Mouse (Mus musculus) forebrain, embryonic 12.5 days (tissue): ENCODE measurements around the gene Rhbdd1. TPM values are rescaled to one million over a fixed set of nuclear protein-coding genes. Genes with fewer than 3 reads are reported as not detected.
A peak's percentile ranks its signal among the peaks of the same experiment; 100 is the strongest.

ENCODE experiments used
- ATAC-seq: fragments of 200-750 bp; cut with Nextera tagmentation; 2 replicates; pipeline ENCODE4 v1.8.0; 2017; ENCODE audit warnings: moderate TSS enrichment; ENCODE audit not compliant: low FRiP score
- H3K27ac ChIP-seq: fragments of 300-500 bp; sonication (generic); 2 replicates; pipeline ENCODE4 v1.5.1; 2016; ENCODE audit warnings: mild to moderate bottlenecking
- H3K27me3 ChIP-seq: fragments of 300-500 bp; sonication (generic); 2 replicates; pipeline ENCODE4 v1.6.1; 2016; ENCODE audit warnings: mild to moderate bottlenecking
- H3K36me3 ChIP-seq: fragments of 300-500 bp; sonication (generic); replicated peaks from 2 replicates; pipeline ENCODE4 v1.6.1; 2016; ENCODE audit warnings: mild to moderate bottlenecking
- H3K4me1 ChIP-seq: fragments of 300-500 bp; sonication (generic); 2 replicates; pipeline ENCODE4 v1.6.1; 2016
- H3K4me2 ChIP-seq: fragments of 300-500 bp; sonication (generic); 2 replicates; pipeline ENCODE4 v1.6.1; 2016; ENCODE audit warnings: mild to moderate bottlenecking, moderate library complexity
- H3K4me3 ChIP-seq: fragments of 300-500 bp; sonication (generic); replicated peaks from 2 replicates; pipeline ENCODE4 v1.5.1; 2016; ENCODE audit warnings: mild to moderate bottlenecking
- H3K9ac ChIP-seq: fragments of 300-500 bp; sonication (generic); 2 replicates; pipeline ENCODE4 v1.6.1; 2016; ENCODE audit warnings: mild to moderate bottlenecking
- H3K9me3 ChIP-seq: fragments of 300-500 bp; sonication (generic); 2 replicates; pipeline ENCODE4 v1.6.1; 2016
- WGBS: fragments of 180-500 bp; shearing (Covaris S2); methylation state at CpG from one replicate; pipeline ENCODE4 v1.1.7; 2016; 5-methylcytosine and 5-hydroxymethylcytosine counted together
- polyA plus RNA-seq: library from polyadenylated mRNA; unstranded; fragments of >200 nt; fragmentation: Nextera tagmentation; extraction: Ambion mirVana; gene quantifications from 2 replicates; pipeline ENCODE4 v1.2.1, GENCODE M21; 2016

Rhbdd1 gene
- polyA plus RNA-seq, 1 experiment from 2014 or later: 8.9 TPM

DNA sequence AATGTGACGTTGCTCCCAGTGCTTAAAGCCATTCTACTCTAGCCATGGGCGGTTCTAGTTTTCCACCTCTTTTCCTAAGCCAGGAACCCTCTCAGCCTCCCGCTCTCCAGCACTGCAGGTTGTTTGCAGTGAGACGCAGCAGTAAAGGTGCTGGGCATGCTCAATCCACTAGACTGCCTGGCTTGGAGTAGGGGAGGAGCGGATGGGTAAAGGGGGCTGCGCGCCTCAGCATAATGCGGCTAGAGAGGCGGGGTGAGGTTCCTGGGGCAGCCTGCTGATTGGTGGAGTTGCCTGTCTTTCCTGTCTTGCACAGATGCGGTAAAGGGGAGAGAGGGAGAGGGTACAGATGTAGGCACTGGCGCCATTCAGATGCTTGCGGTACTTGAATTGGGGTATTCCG lies 23.5 kb upstream of the Rhbdd1 start:
- H3K9me3 ChIP-seq: no peaks in the 10 kb centered on the region
- peak overlapping the region; percentile 21 for H3K9ac ChIP-seq
- peaks cover 15% of the 10 kb centered on the region for H3K36me3 ChIP-seq
- peak overlapping the region; percentile 98; the same call in 1 of the 2 replicates for H3K27ac ChIP-seq
- H3K4me1 ChIP-seq: peaks cover 42% of the 10 kb centered on the region
- peak overlapping the region; percentile 64 for H3K4me3 ChIP-seq
- peaks cover 5% of the 10 kb centered on the region; the same call in 1 of the 2 replicates for H3K27me3 ChIP-seq
- WGBS: under 1% methylated on average over 13 of the region's 13 CpGs
- peak; percentile 74 for ATAC-seq
- H3K4me2 ChIP-seq: peak overlapping the region; percentile 85

DNA sequence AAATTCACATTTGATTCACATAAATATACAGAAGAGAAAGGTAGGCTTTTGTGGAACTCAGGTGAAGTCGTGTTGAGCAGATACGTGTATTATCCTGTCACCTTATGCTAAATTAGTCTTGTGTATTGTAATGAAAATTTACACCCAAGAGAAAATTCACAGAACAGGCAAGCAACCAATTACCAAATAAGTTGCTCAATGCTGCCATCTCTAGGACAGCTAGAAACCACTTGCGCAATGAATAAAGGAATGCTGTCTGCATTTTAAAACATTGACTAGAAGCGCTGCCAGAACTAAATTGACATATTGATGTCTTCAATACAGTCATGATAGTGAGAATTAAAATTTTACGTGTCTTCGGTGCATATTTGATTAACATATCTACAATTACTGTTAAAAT lies 22.1 kb upstream of the Rhbdd1 start:
- 16% methylated on average over 6 of the region's 6 CpGs for WGBS
- peaks cover 29% of the 10 kb centered on the region for H3K4me1 ChIP-seq
- no peak overlapping the region for H3K27ac ChIP-seq
- H3K4me3 ChIP-seq: no peak overlapping the region
- no peaks in the 10 kb centered on the region; the same call in 1 of the 2 replicates for H3K27me3 ChIP-seq
- H3K9me3 ChIP-seq: no peaks in the 10 kb centered on the region
- peaks cover 2% of the 10 kb centered on the region for H3K36me3 ChIP-seq
- no peak for ATAC-seq
- H3K4me2 ChIP-seq: no peak overlapping the region
- H3K9ac ChIP-seq: no peak overlapping the region

- no peak overlapping the region for H3K4me2 ChIP-seq
- WGBS: 43% methylated on average over 1 of the region's 1 CpGs
- no peak overlapping the region for H3K27ac ChIP-seq
- H3K4me3 ChIP-seq: no peak overlapping the region
- H3K9me3 ChIP-seq: no peaks in the 10 kb centered on the region
- H3K27me3 ChIP-seq: peaks cover 3% of the 10 kb centered on the region; the same call in 1 of the 2 replicates
- H3K36me3 ChIP-seq: no peaks in the 10 kb centered on the region
- H3K4me1 ChIP-seq: 0 out of 2 replicates have a peak, but pooled peaks cover 4% of the 10 kb centered on the region
- H3K9ac ChIP-seq: no peak overlapping the region
- no peak for ATAC-seq
Measured at GRCm38 (mm10) chr1:82298586-82298985, 17.7 kb upstream of the Rhbdd1 start.

DNA sequence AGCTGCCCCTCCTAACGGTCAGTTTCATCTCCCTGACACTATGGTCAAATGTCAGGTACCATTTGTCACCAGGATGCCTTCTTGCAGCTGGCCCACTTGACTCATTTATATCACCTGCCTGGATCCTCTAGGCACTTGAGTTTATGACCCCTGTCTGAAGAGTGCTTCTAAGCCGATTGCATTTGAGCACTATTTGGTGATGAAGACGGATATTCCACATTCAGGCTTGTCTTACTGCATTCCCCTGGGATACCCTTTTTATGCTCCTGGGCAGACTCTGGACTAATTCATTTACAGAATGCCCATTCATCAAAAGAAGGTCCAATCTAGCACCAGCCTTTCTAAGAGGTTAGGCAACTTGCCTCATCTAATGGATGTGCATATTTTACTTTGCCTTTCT lies 11.8 kb upstream of the Rhbdd1 start:
- no peak for ATAC-seq
- 89% methylated on average over 3 of the region's 3 CpGs for WGBS
- H3K9me3 ChIP-seq: no peaks in the 10 kb centered on the region
- H3K27me3 ChIP-seq: peaks cover 3% of the 10 kb centered on the region; the same call in 1 of the 2 replicates
- H3K36me3 ChIP-seq: no peaks in the 10 kb centered on the region
- H3K4me2 ChIP-seq: no peak overlapping the region
- H3K4me1 ChIP-seq: no peaks in the 10 kb centered on the region
- no peak overlapping the region for H3K27ac ChIP-seq
- no peak overlapping the region for H3K4me3 ChIP-seq
- H3K9ac ChIP-seq: no peak overlapping the region

DNA sequence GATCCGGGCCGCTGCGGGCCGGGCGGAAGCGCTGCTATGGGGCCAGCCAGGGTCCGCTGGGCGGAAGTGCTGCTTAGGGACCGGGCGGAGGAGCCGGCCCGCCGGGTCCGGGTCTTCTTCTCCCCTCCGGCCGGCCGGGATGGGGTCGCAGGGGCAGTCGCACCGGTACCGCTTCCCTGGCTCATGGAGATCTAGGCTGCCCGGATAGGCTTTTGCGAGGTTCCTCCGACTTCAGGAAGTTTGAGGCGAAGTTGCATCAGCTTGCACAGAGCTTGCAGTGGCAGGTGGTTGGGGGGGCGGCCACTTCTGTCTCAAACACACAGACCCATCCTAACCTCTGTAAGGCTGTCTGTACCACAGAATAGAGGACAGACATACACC lies 484 bp downstream of the Rhbdd1 start:
- H3K9ac ChIP-seq: peak overlapping the region; percentile 95
- 1% methylated on average over 23 of the region's 26 CpGs for WGBS
- H3K27me3 ChIP-seq: no peaks in the 10 kb centered on the region
- peak overlapping the region; percentile 75 for H3K4me2 ChIP-seq
- H3K4me1 ChIP-seq: peaks cover 27% of the 10 kb centered on the region
- ATAC-seq: no peak
- peak overlapping the region; percentile 90 for H3K4me3 ChIP-seq
- H3K36me3 ChIP-seq: no peaks in the 10 kb centered on the region
- H3K9me3 ChIP-seq: no peaks in the 10 kb centered on the region
- H3K27ac ChIP-seq: peak overlapping the region; percentile 98

GRCm38 (mm10) chr1:82320456-82320855 lies 4.2 kb downstream of the Rhbdd1 start:
- Histone ChIP-seq H3K4me1 (peaks cover 45% of the 10 kb centered on the region), H3K36me3 (no peaks in the 10 kb centered on the region), H3K27ac (peak overlapping the region; percentile 79), H3K27me3 (no peaks in the 10 kb centered on the region), H3K4me2 (peak overlapping the region; percentile 21), H3K9ac (no peak overlapping the region), H3K4me3 (no peak overlapping the region), H3K9me3 (no peaks in the 10 kb centered on the region)
- ATAC-seq: 0 out of 2 replicates have a peak, but pooled peaks have one; percentile 16
- 53% methylated on average over 6 of the region's 6 CpGs for WGBS

- WGBS: 58% methylated on average over 10 of the region's 10 CpGs
- no peak overlapping the region for H3K9ac ChIP-seq
- no peak overlapping the region for H3K4me3 ChIP-seq
- no peaks in the 10 kb centered on the region for H3K9me3 ChIP-seq
- H3K27me3 ChIP-seq: no peaks in the 10 kb centered on the region
- H3K27ac ChIP-seq: peak overlapping the region; percentile 79
- H3K4me2 ChIP-seq: peak overlapping the region; percentile 21
- ATAC-seq: no peak
- peaks cover 45% of the 10 kb centered on the region for H3K4me1 ChIP-seq
- H3K36me3 ChIP-seq: no peaks in the 10 kb centered on the region
Measured at GRCm38 (mm10) chr1:82320864-82321263, 4.6 kb downstream of the Rhbdd1 start.

DNA sequence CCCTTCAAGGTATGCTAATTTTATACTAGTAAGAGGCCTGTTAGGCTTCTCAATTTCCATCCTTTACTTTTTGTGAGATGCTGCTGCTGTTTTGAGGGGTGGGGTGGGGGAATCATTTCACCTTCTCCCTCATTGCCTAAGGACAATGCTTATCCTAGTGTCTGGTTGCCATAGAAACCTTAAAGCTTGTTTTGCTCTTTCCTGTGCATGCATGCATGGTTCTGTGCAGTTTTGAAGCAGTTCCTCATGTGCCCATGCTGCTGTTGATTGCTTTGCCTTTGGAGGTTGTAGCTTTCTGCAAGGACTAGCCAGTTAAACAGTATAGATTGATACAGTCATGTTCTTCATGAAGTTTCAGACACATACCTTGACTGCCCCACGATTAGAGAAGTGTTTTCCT lies 5.2 kb downstream of the Rhbdd1 start:
- H3K27ac ChIP-seq: peak overlapping the region; percentile 32; the same call in 1 of the 2 replicates
- H3K9ac ChIP-seq: no peak overlapping the region
- H3K36me3 ChIP-seq: no peaks in the 10 kb centered on the region
- 67% methylated on average over 1 of the region's 1 CpGs for WGBS
- H3K4me1 ChIP-seq: peaks cover 45% of the 10 kb centered on the region
- H3K9me3 ChIP-seq: no peaks in the 10 kb centered on the region
- H3K4me3 ChIP-seq: no peak overlapping the region
- H3K4me2 ChIP-seq: 0 out of 2 replicates have a peak overlapping the region, but pooled peaks have one; percentile 2
- ATAC-seq: no peak
- no peaks in the 10 kb centered on the region for H3K27me3 ChIP-seq

GRCm38 (mm10) chr1:82324131-82324785 lies 8.0 kb downstream of the Rhbdd1 start:
- no peaks in the 10 kb centered on the region for H3K27me3 ChIP-seq
- peak overlapping the region; percentile 62; the same call in 1 of the 2 replicates for H3K27ac ChIP-seq
- peaks cover 40% of the 10 kb centered on the region for H3K4me1 ChIP-seq
- ATAC-seq: peak; percentile 27; the same call in 1 of the 2 replicates
- H3K9me3 ChIP-seq: no peaks in the 10 kb centered on the region
- no peak overlapping the region for H3K4me2 ChIP-seq
- WGBS: 16% methylated on average over 4 of the region's 4 CpGs
- no peak overlapping the region for H3K9ac ChIP-seq
- H3K4me3 ChIP-seq: no peak overlapping the region
- H3K36me3 ChIP-seq: no peaks in the 10 kb centered on the region

DNA sequence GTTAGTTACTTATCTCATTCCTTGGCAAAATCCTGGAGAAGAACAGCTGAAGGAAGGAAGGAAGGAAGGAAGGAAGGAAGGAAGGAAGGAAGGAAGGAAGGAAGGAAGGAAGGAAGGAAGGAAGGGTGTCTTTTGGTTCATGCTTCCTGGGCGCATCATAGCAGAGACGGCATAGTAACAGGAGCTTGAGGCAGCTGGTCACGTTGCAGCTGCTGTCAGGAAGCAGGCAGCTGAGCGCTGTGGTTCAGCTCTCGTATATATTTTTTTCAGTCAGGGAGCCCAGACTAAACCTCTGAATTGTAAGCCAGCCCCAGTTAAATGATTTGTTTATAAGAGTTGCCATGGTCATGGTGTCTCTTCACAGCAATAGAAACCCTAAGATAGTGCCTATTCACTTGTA lies 9.9 kb downstream of the Rhbdd1 start:
- Histone ChIP-seq H3K9me3 (no peaks in the 10 kb centered on the region), H3K27ac (no peak overlapping the region), H3K4me1 (peaks cover 40% of the 10 kb centered on the region), H3K9ac (no peak overlapping the region), H3K4me2 (no peak overlapping the region), H3K36me3 (no peaks in the 10 kb centered on the region), H3K4me3 (no peak overlapping the region), H3K27me3 (no peaks in the 10 kb centered on the region)
- 82% methylated on average over 5 of the region's 5 CpGs for WGBS
- ATAC-seq: no peak

DNA sequence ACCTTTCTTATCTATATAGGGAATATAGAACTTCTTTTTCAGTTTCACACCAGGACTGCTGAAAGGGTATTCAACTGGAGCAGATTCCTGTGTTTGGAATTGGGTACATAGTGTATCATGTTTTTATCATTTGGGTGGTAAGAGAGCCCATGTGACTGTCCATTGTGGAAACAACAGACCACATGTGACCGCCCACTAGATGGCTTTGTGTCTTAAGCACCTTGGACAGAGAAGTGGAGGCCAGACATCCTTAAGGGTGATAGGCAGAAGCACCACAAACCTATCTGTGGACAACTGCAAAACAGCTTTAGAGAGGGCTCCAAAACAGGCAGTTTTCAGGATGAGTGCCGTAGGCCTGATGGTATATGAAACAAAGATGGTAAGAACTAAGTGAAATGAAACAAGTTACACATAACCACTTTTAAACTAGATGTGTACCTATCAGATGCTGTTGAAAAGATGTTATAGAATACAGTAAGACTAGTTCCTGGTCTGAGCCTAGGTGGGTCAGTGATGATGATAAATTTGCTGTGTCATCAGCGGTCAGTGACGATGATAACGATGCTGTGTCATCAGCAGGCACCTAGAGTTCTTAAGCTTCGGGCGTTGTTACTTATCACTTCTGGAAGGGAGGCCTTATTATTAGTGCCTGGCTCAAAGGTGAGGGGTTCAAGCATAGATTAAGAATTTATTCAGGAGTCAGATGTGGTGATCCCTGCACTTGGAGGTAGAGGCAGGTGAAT lies 12.0 kb downstream of the Rhbdd1 start:
- Histone ChIP-seq H3K9me3 (no peaks in the 10 kb centered on the region), H3K36me3 (no peaks in the 10 kb centered on the region), H3K27ac (no peak overlapping the region), H3K4me1 (peaks cover 29% of the 10 kb centered on the region), H3K27me3 (no peaks in the 10 kb centered on the region), H3K4me2 (no peak overlapping the region), H3K4me3 (no peak overlapping the region), H3K9ac (no peak overlapping the region)
- no peak for ATAC-seq
- 91% methylated on average over 7 of the region's 7 CpGs for WGBS

GRCm38 (mm10) chr1:82329237-82329953 lies 13.1 kb downstream of the Rhbdd1 start:
- no peak overlapping the region for H3K4me2 ChIP-seq
- H3K27ac ChIP-seq: 0 out of 2 replicates have a peak overlapping the region, but pooled peaks have one; percentile 31
- peaks cover 20% of the 10 kb centered on the region for H3K4me1 ChIP-seq
- 30% methylated on average over 4 of the region's 4 CpGs for WGBS
- no peaks in the 10 kb centered on the region for H3K27me3 ChIP-seq
- no peaks in the 10 kb centered on the region for H3K9me3 ChIP-seq
- ATAC-seq: peak; percentile 61
- no peaks in the 10 kb centered on the region for H3K36me3 ChIP-seq
- no peak overlapping the region for H3K4me3 ChIP-seq
- no peak overlapping the region for H3K9ac ChIP-seq
